Mouse (Mus musculus): ENCODE results near the gene Adam19. TPM values are rescaled to one million over a fixed set of nuclear protein-coding genes. Genes with fewer than 3 reads are reported as not detected.

The Adam19 gene
- polyA plus RNA-seq, 1 experiment from 2014 or later = 10.7 TPM

DNA sequence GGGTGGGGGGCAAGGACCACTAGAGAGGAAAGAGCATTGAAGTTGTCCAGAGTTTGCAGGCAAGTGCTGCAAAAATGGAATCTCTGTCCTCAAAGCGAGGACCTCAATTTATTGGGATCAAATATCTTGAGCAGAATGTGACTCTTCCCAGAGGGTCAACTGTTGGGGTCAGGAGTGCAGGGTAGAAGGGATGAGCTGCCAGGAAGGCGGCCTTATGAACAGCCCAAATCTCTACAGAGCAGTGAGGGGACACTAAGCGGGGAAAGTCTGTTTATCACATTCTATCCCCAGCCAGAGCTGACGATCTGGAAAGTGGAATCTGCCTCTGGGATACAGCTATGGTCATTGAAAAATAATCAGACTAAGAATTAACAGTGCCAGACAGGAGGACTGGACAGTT is 138.4 kb downstream of the Adam19 start:
- Histone ChIP-seq H3K27ac (no peak overlapping the region), H3K4me3 (no peak overlapping the region), H3K36me3 (replicated peaks) (peaks cover 37% of the 10 kb centered on the region), H3K27me3 (ENCODE audit: poor library complexity, severe bottlenecking) (no peaks in the 10 kb centered on the region), H3K9me3 (no peaks in the 10 kb centered on the region), H3K4me1 (no peaks in the 10 kb centered on the region)
- whole genome bisulfite sequencing = 72% methylated on average over 4 of the region's 4 CpGs
- DNase-seq (ENCODE audit: extremely low spot score, low spot score) = no peak

Small RNA genes lying within 50 kb of the gene (microRNA-seq; reads per million reads assigned to microRNA genes)
- gene Mir7239 (not detected), gene Mir8100 (not detected)

Other genes with a start within 250 kb of the Adam19 start
- 62.8 and 64.2 TPM in 2 replicates for gene Clint1, start 203.9 kb upstream of the Adam19 start, polyA plus RNA-seq (2016; fragmentation: Nextera tagmentation; extraction: Ambion mirVana)
- gene Lsm11, start 111.1 kb upstream of the Adam19 start, polyA plus RNA-seq (2016; fragmentation: Nextera tagmentation; extraction: Ambion mirVana) = 5.9 and 6.5 TPM in 2 replicates
- 15.9 and 19.8 TPM in 2 replicates for gene Thg1l, start 100.5 kb upstream of the Adam19 start, polyA plus RNA-seq (2016; fragmentation: Nextera tagmentation; extraction: Ambion mirVana)
- 0.05 TPM in 1 of 2 replicates, not detected in the other for gene Sox30, start 75.7 kb upstream of the Adam19 start, polyA plus RNA-seq (2016; fragmentation: Nextera tagmentation; extraction: Ambion mirVana)
- 2.5 and 3.8 TPM in 2 replicates for gene Gm12166, start 3.7 kb upstream of the Adam19 start, polyA plus RNA-seq (2016; fragmentation: Nextera tagmentation; extraction: Ambion mirVana)
- 1.6 and 1.7 TPM in 2 replicates for gene Nipal4, start 110.5 kb downstream of the Adam19 start, polyA plus RNA-seq (2016; fragmentation: Nextera tagmentation; extraction: Ambion mirVana)
- gene Fndc9, start 179.5 kb downstream of the Adam19 start, polyA plus RNA-seq (2016; fragmentation: Nextera tagmentation; extraction: Ambion mirVana) = 0.43 and 0.66 TPM in 2 replicates

Measured in forebrain, embryonic 10.5 days (tissue).